Mouse (Mus musculus) left cerebral cortex, adult 11 months (tissue): ENCODE data around the gene Foxb2.
"Not testable (repeated sequence)": the region's sequence is repeated elsewhere in the genome, so short reads cannot be mapped to it uniquely, and the experiment has no call there.

Experiments
- DNase-seq: peaks from one replicate; pipeline ENCODE4 v3.0.0; 2022; ENCODE audit warnings: low spot score

Gene Foxb2

DNA sequence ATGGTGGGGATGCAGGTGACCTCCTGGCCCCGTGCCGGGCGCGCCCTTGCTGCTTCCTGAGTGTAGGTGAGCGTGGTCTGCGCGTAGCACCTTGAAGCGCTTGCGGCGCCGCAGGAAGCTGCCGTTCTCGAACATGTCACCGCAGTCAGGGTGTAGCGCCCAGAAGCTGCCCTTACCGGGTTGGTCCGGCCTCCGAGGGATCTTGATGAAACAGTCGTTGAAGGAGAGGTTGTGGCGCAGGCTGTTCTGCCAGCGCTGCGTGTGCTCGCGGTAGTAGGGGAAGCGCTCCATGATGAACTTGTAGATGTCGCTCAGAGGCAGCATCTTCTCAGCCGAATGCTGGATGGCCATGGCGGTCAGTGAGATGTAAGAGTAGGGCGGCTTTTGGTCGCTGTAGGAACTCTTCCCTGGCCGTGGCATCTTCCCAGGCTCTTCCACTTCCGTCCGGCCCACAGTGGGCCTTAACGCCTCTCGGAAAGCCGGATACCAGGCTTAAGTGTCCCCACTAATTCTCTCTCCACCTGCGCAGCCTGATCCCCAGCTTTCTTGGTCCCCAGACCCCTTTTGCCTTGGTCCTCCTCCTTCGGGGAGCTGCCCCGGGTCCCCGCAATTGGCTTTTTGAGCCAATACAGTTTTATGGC is at the start of gene Foxb2:
Foxb2 (minus strand) TSS at position 585 of the 641 bp plus-strand sequence.
- no peak for DNase-seq

DNA sequence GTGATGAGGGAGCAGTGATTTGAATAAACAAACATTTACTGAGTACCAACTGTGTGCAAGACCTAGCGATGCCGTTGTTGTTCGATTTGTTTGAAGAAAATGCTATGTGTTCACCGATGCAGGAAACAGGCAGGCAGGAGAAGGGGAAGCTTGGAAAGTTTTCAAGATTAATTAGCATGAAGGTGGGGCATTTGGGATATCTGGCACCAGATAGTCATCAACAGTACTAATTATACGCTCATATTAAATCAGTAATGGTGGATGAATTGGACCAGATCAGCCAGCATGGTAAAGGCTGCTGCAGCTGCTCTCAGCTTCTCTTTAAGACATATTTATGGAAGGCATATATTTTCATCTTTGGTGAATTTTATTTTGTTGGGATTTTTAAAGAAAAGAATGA is 37.9 kb upstream of the Foxb2 start:
- no peak for DNase-seq

DNA sequence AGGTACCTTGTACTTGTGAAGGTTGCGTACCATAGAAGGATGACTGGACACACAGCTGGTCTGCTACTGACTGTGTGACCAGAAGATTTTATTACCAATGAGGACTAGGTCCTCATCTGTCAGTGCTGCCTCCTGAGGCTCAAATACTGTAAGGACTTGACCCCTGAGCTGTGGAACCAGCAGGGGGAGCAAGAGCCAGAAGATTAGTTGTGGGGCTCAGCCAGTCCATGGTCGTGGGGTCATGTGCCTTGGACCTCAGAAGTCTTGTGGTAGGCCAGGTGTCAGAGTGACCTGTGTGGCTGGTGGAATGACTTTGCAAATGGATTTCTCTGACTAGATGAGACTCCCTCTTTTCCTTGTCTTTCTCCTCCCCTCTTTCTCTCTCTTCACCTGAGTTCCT is 29.5 kb upstream of the Foxb2 start:
- no peak for DNase-seq

DNA sequence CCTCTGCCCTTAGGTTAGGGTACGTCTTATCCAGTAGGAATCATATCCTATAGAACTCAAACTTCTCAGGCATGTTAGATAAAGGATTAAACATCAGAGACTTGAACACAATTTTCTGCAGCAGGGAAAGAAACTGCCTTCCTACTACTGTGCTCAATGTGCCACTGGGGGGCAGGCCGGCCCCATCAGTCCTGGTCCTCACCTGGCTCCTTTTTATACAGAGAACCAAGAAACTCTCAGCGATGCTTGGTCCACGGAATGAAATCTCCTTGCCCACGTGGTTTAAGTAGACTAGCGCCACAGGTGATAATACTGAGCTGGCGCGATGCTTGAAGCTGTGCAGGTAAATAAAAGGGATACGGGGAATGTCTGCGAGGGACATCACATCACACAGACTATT is 26.1 kb upstream of the Foxb2 start:
- DNase-seq, result no peak

DNA sequence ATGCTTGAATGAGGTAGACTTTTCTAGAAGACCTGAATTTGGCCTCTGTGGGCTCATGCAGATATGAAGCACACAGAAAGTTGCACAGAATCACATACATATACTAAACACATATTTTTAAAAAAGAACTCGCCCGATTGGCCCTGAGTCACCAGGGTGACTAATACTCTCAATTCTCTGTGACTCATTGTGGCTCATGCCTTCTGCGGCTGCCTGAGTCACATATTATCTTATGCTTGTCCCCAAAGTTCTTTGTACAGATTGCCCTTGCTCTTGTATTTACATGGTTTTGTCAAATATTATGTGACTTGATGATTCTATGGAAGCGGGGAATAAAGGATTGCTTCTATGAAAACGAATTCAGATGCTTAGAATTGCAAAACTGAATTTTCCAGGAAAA is 25.0 kb upstream of the Foxb2 start:
- DNase-seq, result no peak

DNA sequence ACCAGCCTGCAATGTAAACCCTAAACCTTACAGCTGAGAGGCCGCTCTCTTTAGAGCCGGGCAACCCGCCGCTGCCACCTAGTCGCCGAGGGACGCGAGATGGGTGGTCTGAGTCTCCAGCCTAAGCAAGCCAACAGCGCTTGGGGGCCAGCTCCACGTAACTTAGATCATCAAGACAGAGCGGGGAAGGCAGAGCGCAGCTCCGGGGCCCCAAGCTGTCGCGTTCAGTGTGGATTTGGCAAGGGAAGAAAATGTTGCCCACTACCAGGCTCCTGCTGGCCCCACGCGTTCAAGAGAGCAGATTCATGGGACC is 2.8 kb upstream of the Foxb2 start:
- DNase-seq, result no peak

DNA sequence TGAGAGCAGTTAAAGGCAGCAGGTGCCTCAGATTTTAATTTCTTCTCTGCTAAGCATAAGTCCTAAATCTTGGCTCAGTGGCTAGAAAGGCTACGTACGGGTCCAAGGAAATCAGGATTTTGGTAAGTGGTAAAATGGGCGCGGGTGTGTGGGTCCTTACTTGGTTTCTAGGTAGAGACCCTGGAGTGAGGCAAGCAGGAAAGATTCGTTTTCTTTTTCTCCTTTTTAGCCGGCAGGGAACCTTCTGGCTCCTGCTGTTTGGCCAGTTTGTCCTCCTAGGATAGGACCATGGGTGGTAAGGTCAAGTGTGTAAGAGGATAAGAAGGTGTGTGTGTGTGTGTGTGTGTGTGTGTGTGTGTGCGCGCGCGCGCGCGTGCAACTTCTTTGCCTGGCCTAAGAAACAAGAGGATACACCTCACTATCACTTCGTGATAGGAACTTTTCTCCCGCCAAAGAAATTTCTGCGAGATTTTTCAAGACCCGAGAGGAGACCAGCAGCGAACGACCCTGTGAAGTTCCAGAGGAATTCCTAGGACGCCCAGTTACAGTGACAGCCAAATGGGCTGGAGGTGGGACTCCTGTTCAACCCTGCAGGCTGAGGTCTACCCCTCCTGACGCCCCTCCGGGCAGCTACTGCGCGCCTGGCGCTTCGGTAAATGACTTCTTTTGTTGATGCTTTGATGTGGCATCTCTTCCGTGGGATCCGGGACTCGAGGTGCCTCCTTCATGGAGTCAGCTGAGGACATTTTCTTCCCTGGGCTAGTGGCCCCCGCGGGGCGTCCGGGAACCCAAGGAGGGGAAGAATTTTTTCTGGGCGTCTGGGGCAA is 2.2 kb upstream of the Foxb2 start:
- no peak for DNase-seq

DNA sequence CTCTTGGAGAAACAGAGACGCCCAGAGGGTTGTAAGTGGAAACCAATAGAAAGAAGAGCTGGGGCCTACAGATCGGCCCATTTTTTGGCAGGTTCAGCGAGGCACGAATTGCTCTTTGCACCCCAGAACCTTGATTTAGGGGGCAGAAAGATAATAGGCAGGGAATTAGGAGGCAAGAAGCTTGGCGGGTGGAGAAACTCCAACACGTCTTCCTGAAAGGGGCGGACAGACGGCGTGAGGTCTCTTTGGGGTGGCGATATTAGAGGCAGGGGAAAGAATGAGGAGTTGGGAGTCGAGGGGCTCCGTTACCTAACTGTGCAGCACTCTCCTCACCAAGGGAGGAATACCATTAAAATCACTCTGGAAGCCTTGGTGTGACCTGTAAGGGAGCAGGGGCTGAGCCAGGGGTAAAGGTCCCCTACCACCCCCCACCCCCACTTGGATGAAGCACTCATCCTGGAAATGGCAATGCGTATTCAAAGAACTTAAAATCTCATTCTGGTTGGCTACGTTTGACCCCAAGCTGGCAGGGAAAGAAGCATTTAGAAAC is 1.5 kb upstream of the Foxb2 start:
- no peak for DNase-seq

DNA sequence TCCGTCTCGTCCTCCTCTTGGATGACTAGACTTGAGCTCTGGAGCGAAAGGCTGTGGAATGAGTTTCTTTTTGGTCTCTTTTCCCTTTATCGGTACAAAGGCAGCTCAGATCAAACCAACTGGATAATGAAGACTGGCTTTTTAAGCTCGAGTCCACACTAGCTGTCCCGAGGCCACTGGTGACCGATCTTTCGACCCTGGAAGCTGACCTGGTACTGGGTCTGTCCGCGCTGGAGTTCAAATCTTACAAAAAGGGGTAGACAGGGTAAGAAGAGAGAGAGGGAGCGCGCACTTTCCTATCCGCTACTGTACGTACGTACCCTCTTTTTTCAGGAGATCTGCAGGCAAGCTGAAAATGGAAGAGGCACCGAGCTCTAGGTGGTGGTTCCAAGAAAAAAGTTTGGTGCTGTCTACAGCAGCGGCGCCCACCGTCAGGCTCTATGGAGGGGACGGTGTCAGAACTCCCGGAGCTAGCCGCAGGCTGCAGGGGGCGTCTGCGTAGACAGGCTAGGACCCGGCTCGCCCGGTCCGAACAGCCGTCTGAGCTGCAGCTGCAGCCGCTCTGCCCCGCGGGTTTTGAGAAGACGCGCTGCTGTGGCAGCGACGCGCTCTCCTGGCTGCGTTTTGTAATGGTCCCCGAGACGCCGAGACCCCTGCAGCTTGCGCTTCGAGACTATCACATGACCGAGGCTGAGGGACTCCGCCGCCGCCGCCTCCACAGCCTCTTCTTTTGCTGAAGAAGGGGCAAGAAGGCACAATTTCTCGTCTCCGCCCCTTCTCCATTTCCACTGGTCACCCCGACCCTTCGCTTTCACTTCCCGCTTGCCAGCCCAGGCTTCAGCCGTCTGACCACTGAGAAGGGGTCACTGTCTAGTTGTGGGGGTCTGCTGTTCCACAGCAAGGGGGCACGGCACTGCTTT is 597 bp upstream of the Foxb2 start:
- no peak for DNase-seq

DNA sequence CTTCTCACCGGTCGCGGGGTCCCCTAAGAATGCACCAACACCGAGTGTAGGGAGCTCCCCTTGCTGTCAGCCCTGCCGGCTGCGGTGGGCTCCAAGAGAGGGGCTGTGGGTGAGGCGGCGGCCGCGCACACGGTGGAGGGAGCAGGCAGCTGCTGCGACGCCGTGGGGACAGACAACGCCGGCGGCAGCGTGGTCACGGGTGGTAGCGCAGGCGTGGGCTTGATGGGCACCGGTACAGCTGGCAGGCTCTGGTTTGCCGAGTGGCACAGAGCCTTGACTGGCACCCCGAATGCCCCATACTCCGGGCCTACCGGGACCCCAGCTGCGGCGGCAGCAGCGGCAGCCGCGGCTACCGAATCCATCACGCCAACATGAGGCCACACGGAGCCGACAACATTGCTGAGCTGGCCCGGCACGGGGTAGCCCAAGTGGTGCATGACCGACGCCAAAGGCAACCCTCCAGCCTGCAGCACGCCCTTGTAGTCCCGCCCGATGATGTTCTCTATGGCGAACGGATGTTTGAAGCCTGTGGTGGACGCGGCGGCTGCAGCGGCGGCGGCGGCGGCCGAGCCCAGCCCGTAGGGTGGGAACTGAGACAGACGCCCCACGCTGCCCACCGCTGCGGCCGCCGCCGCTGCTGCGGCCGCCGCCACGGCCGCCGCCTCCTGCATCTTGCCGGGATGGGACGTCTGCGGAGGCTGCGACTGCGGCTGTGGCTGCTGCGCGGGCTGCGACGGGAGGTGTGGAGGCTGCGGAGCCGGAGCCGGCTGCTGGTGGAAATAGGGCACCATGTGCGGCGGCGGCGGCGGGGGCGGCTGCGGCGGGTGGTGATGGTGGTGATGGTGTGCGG is 1.0 kb downstream of the Foxb2 start:
- DNase-seq, result no peak

DNA sequence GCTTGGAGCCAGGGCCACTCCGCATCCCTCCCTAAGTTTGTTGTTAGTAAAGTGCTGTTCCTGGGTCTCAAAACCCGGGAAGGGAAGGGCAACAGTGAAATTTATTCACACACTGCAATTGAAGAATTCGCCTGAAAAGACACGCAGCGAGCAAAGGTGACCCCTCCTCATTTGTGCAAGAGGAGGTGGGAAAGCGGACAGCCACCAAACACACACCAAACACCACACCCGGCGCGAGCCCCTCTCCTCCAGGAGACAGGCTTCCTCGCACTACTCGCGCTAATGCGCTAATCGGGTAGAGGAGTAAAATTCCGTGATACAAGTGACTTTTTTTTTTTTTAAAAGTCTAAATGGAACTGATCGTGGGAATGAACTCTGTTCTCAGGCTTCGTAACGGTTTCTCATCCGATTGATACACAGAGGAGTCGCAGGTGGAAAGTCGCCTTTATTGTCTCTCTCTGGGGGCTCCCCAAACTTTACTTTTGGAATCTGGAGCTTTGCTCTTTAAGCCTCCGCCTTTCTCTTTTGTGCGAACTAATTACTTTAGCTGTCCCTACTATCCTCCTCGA is 2.3 kb downstream of the Foxb2 start:
- no peak for DNase-seq

DNA sequence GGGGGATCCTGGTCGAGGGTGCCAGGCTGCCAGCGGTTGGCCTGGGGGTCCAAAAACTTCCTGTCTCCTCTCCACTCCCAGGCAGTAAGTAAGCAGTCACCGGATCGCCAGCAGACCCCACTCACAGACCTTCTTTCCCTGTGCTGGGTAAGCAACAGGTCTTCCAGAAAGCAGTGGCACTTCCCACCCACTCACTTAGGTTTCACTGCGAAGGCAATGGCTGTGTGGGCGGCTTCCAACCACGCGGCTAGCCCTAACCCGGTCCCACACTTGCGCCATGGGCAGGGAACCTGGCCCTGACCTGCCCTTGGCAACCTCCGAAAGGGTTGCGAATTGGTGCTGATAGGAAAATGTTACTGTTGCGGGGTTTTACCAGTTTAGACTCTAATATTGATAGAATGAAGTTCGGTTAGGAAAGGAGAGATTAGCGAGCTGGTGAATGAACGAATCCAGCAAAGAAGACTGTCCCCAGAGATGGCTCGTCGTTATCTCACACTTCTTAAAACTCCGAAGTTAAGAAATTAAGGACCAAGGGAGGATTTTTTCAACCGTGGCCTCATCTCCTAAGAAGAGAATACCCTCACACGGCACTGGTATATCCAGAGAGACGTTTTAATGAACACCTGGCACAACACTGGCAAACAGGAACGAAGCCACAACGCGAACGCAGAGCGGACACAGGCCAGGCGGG is 3.0 kb downstream of the Foxb2 start:
- no peak for DNase-seq

DNA sequence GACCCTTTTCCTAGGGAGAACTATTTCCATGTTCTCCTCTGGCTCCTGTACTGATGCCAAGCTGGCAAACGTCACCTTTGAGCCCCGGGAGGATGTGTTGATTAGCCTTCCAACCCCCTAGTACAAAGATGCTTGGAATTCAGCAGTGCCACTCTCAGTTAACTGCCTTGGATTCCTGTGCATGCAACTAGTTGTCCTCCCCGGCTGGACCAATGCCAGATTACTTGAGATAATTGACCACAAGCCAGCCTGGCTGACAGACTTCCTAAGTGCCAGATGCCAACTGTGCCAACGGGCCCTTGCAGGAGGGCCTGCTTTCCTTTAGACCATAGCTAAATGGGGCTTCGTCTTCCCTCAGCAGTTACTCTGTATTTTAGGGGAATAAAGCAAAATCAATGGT is 5.1 kb downstream of the Foxb2 start:
- DNase-seq, result no peak

DNA sequence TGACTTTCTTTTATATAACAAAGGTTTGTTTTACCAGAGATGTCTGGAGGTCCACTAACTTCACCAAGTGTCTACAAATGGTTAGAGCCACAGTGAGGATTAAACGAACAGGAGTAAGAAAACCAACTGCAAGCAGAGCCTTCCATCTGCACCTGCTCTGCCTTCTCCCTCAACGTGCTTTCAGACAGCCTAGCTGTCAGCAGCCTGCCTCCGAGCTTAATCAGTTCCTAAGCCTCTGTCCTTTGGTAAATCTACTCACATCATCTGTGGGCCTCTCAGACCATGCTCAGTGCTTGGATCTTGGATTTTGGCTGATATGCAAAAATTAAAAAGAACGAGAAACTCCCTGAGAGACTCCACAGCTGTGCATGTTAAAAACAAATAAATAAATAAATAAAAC is 15.0 kb downstream of the Foxb2 start:
- no peak for DNase-seq

DNA sequence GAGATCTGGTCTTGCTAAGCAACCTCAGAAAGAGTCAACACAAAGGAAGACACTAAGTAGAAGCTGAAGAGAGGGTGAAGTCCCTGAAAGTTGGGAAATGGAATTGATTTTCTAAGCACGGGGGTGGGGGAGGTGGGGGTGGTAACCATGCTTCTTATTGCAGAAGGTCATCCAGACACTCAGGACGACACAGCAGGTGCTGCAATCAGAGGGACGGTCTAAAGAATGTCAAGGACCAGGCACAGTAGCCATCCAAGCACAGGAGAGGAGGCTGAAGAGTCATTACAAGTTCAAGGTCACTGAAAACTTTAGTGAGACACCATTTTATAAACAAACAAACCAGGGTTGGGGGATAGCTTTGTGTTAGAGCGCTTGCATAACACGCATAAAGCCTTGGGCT is 16.9 kb downstream of the Foxb2 start:
- no peak for DNase-seq

DNA sequence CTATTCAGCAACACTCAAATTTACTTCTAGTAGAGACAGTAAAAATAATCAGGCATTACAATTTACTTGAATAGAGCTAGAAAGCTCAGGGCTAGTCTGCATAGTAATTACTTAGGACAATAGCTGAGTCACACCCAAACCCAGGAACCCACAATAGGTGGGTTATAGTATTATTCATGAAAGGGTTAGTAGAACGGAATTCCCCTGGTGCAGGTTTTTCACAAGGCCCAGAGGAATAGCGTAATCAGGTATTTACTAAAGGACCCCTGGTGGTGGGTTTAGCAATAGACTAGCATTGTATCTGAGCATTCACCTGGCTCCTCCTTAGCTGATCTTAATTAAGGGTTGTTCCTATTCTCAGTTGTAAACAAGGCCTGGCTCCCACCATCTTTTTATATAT is 29.5 kb downstream of the Foxb2 start:
- DNase-seq, result not testable (repeated sequence)

DNA sequence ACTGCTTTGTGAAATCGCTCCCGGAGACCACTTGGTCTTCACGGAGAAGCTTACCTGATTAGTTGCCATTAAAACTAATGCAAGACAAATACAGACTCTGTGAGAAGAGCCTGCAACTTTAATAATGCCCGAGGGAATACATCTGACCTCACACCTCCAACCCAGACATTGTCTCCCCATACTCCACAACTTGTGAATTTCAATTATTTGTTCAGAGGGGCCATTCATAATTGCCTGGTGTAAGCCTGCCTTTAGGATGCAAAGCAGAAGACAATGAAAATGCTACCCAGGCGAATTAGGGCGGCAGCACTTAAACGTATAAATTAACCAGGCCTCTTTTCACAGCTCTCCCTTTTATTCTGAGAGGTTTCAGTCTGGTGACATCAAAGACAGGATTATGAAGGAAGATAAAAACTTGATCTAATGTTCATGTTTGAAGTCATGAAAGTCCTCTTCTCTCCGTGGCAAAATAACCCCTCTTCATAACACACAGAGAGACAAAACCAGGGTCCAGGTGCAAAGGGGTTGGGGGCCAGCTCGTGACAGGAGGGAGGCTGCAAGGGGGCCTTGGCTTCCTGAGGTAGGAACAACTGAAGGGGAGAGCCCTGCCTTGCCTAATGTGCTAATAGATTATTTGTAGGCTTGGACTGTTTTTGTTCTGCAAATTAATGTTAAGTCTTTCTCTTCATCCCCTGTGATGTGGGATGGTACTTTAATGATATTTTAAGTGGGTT is 31.9 kb downstream of the Foxb2 start:
- DNase-seq, result no peak

DNA sequence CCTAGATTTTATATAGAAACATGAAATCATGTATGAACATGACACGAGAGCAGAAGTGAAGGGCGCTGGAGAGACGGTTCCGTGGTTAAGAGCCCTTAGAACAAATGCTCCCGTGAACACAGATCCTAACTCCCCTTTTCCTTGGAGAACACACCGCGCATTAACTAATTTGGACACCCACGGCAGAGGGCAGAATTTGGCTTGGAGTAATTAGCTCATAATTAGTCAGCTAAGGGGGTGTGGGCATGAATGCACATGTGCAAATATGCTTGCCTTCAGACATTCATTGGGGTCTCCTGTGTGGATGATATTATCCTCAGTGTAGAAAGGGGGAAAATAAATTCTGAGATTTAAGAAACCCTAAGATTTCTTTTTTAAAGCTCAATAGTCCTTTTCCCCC is 32.6 kb downstream of the Foxb2 start:
- DNase-seq, result no peak

DNA sequence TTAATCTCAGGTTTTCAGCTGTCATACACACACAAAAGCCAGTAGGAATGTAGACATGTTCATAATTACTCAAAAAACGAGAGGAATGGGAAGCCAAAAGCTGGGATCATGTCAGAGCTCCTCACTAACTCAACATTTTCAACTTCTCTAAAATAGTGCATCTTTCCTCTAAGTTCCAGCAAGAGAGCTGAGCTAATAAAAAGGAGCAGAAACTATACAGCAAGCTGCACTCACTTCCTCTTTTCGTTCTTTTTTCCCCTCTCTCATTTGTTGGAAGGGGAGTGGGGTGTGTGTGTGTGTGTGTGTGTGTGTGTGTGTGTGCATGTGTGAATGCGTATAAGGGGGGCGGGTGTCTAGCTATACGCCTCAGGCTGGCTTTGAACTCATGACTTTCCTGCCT is 45.9 kb downstream of the Foxb2 start:
- DNase-seq, result no peak

DNA sequence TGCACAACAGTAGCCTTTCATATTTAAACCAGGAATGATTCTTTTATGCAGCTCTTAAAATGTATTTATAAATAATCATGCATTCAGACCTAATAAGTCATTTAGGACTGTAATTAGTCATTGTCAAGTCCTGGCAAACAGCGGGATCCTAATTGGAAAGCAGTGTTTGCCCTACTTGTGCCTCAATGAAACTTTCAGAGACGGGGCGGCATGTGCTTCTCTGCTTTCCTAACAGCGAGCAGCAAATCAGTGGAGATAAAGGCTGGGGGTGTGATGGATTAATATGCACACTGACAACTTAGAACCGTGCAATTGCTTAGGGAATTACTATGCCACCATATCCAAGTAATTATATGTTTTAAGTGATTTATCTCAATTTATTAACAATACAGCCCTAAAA is 48.4 kb downstream of the Foxb2 start:
- no peak for DNase-seq
